Mouse (Mus musculus) layer of hippocampus, adult 9-11 months (tissue): ENCODE data around the gene Slc25a12.
A peak's percentile ranks its signal among the peaks of the same experiment; 100 is the strongest.

Experiments
- DNase-seq: peaks from one replicate; pipeline ENCODE4 v3.0.0; 2022

The Slc25a12 gene

DNA sequence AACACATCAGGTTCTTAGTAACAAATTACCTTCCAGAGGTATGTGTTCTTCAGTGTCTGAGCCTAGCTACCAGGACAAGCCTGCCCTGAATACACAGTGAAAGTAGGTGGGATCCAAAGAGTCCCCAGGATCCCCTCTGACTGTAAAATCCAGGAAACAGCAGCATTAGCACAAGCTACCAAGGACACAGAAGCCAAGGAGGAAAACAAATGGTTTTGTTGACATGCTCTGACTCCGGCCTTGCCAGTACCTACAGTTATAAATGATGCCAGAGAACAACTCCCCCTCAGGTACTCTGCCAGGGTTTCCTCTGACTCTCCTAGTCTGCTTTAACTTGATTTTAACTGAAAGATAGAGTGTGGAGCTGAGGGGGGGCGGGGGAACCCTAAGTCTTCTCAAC is 18.0 kb downstream of the Slc25a12 start:
- no peak for DNase-seq

GRCm38 (mm10) chr2:71347732-71348490 is 19.6 kb downstream of the Slc25a12 start:
- DNase-seq = no peak

DNA sequence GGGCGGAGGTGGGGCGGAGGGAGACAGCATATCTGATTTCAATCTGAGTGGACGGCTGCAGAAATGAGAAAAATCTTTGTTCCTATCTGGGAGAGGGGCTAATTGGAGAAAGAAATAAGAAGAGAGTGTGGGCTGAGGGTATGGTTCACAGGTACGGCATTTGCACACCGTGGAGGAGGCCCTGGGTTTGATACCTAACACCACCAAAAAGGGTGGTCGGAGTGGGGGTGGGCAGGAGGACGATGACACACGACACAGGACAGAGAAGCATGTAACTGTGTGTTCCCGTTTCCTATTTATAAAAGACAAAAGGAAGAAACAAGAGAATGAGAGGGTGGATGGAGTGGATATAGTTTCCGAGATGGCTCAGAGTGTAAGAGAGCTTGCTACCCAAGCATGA is 20.4 kb downstream of the Slc25a12 start:
- DNase-seq = no peak

DNA sequence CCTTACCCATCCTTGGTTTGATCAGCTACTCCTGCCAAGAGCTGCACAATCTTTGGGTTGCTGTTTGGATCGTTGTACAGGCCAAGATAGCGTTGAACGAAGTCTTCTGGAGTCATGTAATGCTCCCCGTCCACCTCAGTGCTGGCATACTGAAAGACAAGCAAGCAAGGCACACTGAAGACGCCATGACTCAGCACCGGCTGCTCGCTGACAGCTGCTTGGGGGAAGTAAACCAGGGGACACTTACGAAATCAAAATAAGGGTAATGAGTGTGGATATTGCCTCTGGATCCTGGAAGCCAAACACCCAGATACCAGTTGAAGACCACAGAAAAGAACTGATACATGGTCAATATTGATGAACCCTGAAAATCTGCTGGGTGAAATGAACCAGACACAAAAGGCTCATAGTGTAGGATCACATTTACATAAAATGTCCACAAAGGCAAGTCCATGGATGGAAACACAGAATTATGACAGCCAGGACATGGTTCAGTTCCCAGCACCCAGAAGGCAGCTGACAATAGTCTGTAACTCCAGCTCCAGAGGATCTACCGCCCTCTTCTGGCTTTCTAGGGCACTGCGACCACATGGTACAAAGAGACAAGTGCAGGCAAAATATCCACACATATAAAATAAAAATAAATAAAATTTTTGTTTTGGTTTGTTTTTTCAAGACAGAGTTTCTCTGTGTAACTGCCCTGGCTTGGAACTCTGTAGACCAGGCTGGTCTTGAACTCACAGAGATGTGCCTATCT is 23.5 kb downstream of the Slc25a12 start:
- no peak for DNase-seq

- DNase-seq = no peak
Observed at GRCm38 (mm10) chr2:71340126-71340525, 27.4 kb downstream of the Slc25a12 start.

DNA sequence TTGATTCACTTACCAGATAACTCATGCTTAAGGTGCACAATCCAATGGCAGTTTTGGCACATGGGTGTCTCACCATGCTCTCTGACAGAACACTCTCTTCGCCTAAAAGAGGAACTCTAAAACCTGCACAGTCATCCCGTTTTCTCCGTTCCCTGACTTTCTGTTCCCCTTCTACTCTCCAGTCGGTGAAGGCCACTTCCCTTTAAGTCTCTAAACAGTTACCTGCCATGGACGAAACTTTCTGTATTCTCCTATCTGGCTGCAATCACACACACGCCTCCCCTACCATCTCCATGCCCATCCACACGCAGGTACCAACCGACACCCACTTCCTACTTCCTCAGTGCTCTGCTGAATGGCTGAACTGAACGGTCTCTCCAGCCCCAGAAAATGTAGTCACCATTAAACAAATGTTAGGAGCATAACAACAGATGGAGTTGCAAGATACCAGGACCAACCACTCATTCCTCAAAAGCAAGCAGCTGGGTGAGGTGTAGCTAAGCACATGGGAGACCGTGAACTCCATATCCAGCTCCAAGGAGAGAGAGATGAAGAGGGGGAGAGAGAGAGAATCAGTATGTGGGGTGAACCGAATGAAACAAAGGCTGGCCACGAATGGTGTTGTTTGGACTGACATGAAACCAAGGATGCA is 29.3 kb downstream of the Slc25a12 start:
- DNase-seq = peak; percentile 26

DNA sequence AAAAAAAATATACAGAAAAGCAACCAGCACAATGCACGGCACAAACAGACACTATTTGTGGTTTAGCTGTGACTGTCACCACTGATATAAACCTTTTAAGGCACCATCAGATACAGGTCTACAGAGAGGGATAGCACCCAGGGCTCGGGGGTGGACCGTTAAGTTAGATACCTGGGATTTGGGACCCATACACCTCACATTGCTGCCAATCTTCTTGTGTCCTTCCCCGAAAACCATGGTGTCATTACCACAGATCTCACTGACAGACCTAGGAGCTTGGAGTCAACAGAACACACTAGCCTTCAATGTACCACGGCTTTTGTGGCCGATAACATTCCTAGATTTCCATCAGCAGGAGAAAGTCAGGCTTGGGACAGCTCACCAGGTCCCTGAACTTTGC is 30.9 kb downstream of the Slc25a12 start:
- DNase-seq = no peak

DNA sequence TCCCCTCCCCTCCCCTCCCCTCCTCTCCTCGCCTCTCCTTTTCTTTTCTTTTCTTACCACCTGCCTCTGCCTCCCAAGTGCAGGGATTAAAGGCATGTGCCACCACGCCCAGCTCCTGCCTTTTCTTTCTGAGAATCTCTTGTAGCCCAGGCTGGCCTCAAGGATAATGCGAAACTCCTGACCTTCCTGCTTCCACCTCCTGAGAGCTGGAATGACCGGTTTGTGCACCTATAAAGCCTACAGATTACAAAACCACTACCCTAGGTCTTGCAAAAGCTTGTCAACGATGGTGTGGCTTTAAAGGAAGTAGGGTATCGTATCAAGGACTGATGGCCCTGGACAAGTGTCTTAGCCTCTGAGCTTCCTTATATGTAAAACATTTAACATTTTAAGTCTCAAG is 31.3 kb downstream of the Slc25a12 start:
- no peak for DNase-seq

GRCm38 (mm10) chr2:71333986-71334822 is 33.3 kb downstream of the Slc25a12 start:
- DNase-seq = no peak

DNA sequence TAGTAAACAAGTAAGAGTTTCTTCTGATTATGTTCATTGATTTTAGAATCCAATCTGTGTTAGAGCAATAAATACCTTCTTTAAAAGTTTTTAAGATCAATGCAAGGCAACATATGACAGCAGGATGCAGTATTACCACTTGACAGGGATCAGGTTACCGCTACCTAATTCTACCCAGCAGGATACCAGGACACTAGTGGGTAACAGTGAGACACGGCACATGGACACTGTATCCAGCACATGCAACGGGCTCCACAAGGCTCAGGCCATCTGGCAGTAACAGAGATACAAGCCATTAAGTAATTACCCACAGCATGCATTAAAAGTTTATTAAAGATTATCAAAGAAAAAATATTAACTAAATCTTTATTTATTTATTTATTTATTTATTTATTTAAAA is 37.8 kb downstream of the Slc25a12 start:
- no peak for DNase-seq

DNA sequence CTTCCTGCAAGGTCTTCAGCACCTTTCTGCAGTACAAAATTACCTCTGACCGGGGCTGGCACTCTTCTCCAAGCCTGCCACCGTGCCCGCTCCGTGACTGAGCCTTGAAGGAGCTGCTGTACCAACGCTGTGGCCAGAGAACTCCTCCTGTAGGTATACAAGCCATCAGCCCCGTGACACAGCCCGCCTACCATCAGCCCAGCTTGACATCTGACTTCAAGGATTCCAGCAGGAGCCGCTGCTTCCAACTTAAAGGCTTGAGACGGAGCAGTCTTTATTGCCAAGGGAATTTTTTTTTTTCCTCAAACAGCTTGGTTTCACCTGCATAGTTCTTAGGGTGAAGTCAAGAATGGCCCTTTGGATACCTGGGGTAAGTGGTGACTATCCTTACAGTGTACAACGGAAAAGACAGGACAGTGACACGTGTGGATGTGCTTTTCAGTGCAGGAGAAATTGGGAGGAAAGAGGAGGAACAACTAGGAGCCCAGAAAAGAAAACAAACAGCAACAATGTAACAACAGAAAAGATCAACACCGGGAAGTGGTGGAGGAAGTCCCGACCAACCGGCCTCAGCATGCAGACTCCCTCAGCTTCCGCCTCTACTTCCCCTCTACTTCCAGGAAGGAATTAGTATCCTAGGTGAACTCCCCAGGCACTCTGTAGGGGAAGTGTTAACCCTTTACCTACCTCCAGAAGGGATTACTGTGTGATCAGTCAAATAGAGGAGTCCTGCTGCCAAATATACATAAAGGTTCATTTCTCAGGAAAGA is 39.0 kb downstream of the Slc25a12 start:
- DNase-seq = no peak

GRCm38 (mm10) chr2:71327715-71328114 is 39.8 kb downstream of the Slc25a12 start:
- peak; percentile 31 for DNase-seq

GRCm38 (mm10) chr2:71326766-71327464 is 40.6 kb downstream of the Slc25a12 start:
- DNase-seq = no peak

- no peak for DNase-seq
Observed at GRCm38 (mm10) chr2:71323886-71324285, 43.7 kb downstream of the Slc25a12 start.

DNA sequence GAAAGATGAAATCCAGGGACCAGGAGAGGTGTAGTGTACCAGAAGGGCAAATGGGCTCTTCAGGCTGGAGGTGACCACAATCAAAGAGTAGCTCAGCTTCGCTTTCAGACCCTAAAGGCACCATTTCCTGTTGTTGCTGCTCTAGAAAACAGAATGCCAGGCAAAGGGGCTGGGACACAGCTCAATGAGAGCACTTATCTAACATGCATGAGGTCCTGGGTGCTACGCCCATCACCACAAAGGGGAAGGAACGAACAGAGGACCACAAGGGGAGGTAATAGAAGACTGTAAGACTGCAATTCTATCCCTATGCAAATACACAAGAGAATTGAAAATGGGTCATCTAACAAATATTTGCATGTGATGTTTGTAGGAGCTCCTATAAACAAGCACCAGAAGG is 46.1 kb downstream of the Slc25a12 start:
- DNase-seq = no peak

DNA sequence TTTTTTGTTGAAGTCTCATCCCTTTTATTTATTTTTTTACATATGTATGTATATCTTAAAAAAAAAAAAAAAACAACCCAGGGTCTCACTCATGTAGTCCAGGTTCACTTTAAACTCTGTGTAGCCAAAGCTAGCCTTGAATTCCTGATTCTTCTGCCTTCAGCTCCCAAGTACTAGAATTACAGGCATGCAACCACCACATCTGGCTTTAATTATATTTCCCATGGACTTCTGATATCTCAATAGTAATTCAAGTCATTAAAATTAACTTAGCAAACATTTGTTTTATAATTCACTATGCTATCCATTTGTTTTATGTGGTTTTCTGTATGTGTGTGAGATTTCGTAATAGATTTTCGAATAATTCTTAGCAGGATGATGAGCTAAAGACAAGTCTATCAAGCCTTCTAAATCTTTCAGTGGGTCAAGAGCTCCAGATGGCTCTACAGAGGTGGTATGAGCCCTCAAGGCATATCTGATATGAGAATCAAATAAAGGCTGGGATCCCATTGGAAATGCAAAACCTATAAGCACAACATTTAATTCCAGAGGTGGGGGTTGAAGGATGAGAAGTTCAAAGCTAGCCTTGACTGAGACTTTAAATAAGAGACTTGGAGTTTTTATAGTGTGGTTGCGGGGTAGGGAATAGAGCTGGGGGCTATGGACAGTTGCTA is 51.3 kb downstream of the Slc25a12 start:
- no peak for DNase-seq

DNA sequence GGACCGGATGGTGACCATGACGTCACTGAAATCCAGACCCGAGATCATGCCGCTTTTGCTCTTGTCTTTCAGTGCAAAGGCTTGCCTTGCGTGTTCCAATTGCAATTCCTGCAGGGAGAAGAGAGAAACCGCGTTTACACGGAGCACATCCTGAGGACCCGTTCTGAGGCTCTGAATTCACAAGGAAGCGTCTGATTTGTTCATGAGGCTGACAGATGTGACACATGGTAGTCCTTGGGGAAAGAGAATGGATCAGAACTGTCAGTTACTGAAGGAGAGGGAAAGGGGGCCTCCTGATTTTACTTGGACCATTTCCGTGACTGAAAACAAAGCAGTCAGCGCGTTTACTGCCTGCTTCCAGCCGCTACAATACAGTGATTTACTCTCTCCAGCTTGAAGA is 52.5 kb downstream of the Slc25a12 start:
- DNase-seq = no peak

DNA sequence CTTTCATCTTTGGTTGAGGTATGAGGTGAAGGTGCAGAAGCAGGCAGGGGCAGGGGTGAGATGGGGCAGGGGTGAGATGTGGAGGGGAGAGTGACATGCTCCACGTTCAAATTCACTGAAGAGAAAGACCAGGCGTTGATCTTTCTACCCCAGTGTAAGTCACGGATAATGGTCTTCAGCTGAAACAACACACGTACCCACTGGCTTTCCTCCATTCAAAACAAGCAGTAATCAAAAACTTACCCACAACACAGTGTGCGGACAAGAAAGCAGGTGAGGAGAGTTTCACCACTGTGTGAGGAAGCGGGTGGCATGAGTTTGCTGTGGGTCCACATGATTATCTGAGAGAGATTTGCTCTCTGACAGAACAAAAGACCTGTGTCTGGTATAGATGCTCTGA is 53.5 kb downstream of the Slc25a12 start:
- DNase-seq = no peak

DNA sequence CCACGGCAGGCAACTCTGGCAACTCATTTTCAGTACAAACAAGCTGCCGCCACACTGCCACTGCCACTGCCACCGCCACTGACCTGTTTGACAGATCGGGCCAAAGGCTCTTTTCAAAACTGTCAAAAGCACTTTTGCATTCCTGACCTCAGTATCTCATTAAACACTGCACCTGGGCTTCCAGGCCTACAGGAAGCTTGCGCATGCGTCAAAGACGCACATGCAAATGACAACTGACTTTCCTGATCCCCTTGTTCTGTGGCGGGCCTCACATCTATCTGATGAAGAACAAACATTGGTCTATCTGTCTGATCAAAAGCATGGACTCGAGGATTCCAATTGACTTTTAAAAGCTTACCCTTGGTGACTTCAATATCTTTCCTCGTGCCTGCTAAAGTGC is 55.5 kb downstream of the Slc25a12 start:
- DNase-seq = no peak

DNA sequence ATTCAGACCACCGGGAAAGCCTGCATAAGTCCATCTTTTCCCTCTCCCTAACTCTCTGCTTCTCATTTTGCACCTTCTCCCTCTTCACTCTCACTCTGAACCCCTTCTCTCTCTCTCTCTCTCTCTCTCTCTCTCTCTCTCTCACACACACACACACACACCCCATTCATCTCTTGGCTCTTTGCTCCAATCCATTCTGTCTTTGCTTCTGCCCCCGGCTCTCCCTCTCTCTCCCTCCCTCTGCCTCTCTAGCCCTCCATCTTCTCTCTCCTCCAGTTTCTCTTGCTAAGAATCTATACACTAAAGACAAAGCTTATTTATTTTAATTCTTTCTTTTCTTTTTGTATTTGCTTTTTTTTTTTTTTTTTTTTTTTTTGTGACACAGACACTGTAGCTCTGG is 57.8 kb downstream of the Slc25a12 start:
- no peak for DNase-seq

- DNase-seq = no peak
Observed at GRCm38 (mm10) chr2:71306357-71306756, 61.2 kb downstream of the Slc25a12 start.
